Mouse (Mus musculus): ENCODE measurements around the gene Cdca7l. TPM values are rescaled to one million over a fixed set of nuclear protein-coding genes. Genes with fewer than 3 reads are reported as not detected.

The Cdca7l gene
- total RNA-seq, 2 experiments from 2014 or later = 17.7 to 41.9 TPM

- ATAC-seq (ENCODE audit: poor library complexity, severe bottlenecking) = no peak
Measured at GRCm38 (mm10) chr12:117808355-117809326, 4.6 kb downstream of the Cdca7l start.

GRCm38 (mm10) chr12:117809327-117810017 lies 5.4 kb downstream of the Cdca7l start:
- no peak for ATAC-seq (ENCODE audit: poor library complexity, severe bottlenecking)

- peak; percentile 68 for ATAC-seq (ENCODE audit: poor library complexity, severe bottlenecking)
Measured at GRCm38 (mm10) chr12:117810074-117810473, 6.0 kb downstream of the Cdca7l start.

GRCm38 (mm10) chr12:117820138-117820858 lies 16.2 kb downstream of the Cdca7l start:
- peak; percentile 76 for ATAC-seq (ENCODE audit: poor library complexity, severe bottlenecking)

GRCm38 (mm10) chr12:117820859-117821221 lies 16.8 kb downstream of the Cdca7l start:
- ATAC-seq (ENCODE audit: poor library complexity, severe bottlenecking) = peak; percentile 75

GRCm38 (mm10) chr12:117821394-117821793 lies 17.3 kb downstream of the Cdca7l start:
- ATAC-seq (ENCODE audit: poor library complexity, severe bottlenecking) = peak; percentile 54

GRCm38 (mm10) chr12:117828350-117828749 lies 24.3 kb downstream of the Cdca7l start:
- ATAC-seq (ENCODE audit: poor library complexity, severe bottlenecking) = no peak

- peak; percentile 80 for ATAC-seq (ENCODE audit: poor library complexity, severe bottlenecking)
Measured at GRCm38 (mm10) chr12:117831351-117831961, 27.4 kb downstream of the Cdca7l start.

GRCm38 (mm10) chr12:117832190-117832589 lies 28.1 kb downstream of the Cdca7l start:
- peak; percentile 62 for ATAC-seq (ENCODE audit: poor library complexity, severe bottlenecking)

- no peak for ATAC-seq (ENCODE audit: poor library complexity, severe bottlenecking)
Measured at GRCm38 (mm10) chr12:117834652-117835051, 30.6 kb downstream of the Cdca7l start.

GRCm38 (mm10) chr12:117835371-117835770 lies 31.3 kb downstream of the Cdca7l start:
- ATAC-seq (ENCODE audit: poor library complexity, severe bottlenecking) = no peak

GRCm38 (mm10) chr12:117837376-117837775 lies 33.3 kb downstream of the Cdca7l start:
- ATAC-seq (ENCODE audit: poor library complexity, severe bottlenecking) = peak; percentile 81

GRCm38 (mm10) chr12:117840705-117841104 lies 36.6 kb downstream of the Cdca7l start:
- no peak for ATAC-seq (ENCODE audit: poor library complexity, severe bottlenecking)

- no peak for ATAC-seq (ENCODE audit: poor library complexity, severe bottlenecking)
Measured at GRCm38 (mm10) chr12:117842676-117843075, 38.6 kb downstream of the Cdca7l start.

GRCm38 (mm10) chr12:117843302-117844074 lies 39.4 kb downstream of the Cdca7l start:
- peak; percentile 82 for ATAC-seq (ENCODE audit: poor library complexity, severe bottlenecking)

- no peak for ATAC-seq (ENCODE audit: poor library complexity, severe bottlenecking)
Measured at GRCm38 (mm10) chr12:117844075-117844408, 40.0 kb downstream of the Cdca7l start.

GRCm38 (mm10) chr12:117844917-117845316 lies 40.8 kb downstream of the Cdca7l start:
- ATAC-seq (ENCODE audit: poor library complexity, severe bottlenecking) = no peak

- ATAC-seq (ENCODE audit: poor library complexity, severe bottlenecking) = no peak
Measured at GRCm38 (mm10) chr12:117848621-117849020, 44.5 kb downstream of the Cdca7l start.

GRCm38 (mm10) chr12:117850472-117850871 lies 46.4 kb downstream of the Cdca7l start:
- no peak for ATAC-seq (ENCODE audit: poor library complexity, severe bottlenecking)

- ATAC-seq (ENCODE audit: poor library complexity, severe bottlenecking) = peak; percentile 97
Measured at GRCm38 (mm10) chr12:117853316-117853715, 49.2 kb downstream of the Cdca7l start.
